Mouse (Mus musculus): ENCODE results near the gene Osbpl5. TPM values are rescaled to one million over a fixed set of nuclear protein-coding genes. Genes with fewer than 3 reads are reported as not detected.

Osbpl5 gene
- 26.4 and 29.0 TPM in 2 replicates for polyA plus RNA-seq (2015; fragmentation: Nextera tagmentation; extraction: Ambion mirVana)

- no peaks in the 10 kb centered on the region for H3K9me3 ChIP-seq (ENCODE audit: control insufficient read depth, low read length)
- 24% methylated on average over 22 of the region's 22 CpGs for WGBS
- peaks cover 6% of the 10 kb centered on the region; the same call in 1 of the 2 replicates for H3K27me3 ChIP-seq (replicated peaks; ENCODE audit: control insufficient read depth, insufficient read depth, low read length)
- 0 out of 2 replicates have a peak, but pooled peaks have one; percentile 10 for ATAC-seq
- peak within 1 kb of the TSS; percentile 62 for H3K9ac ChIP-seq (ENCODE audit: low read depth, low read length)
- H3K36me3 ChIP-seq (ENCODE audit: control insufficient read depth, insufficient read depth, low read length): no peaks in the 10 kb centered on the region
- H3K4me2 ChIP-seq (ENCODE audit: low read depth, low read length): peak within 1 kb of the TSS; percentile 88
- peaks cover 5% of the 10 kb centered on the region for H3K4me1 ChIP-seq (ENCODE audit: control insufficient read depth, insufficient read depth, low read length)
- H3K4me3 ChIP-seq (ENCODE audit: low read length): peak within 1 kb of the TSS; percentile 50
- no peak within 1 kb of the TSS for H3K27ac ChIP-seq (ENCODE audit: low read length)
Observed at GRCm38 (mm10) chr7:143756125-143757026, at the start of gene Osbpl5. Osbpl5 (minus strand) TSS chr7:143756985.

GRCm38 (mm10) chr7:143805199-143805624, 48.4 kb upstream of the Osbpl5 start:
- peaks cover 12% of the 10 kb centered on the region for H3K36me3 ChIP-seq (ENCODE audit: control insufficient read depth, insufficient read depth, low read length)
- no peaks in the 10 kb centered on the region; the same call in 1 of the 2 replicates for H3K4me1 ChIP-seq (ENCODE audit: control insufficient read depth, insufficient read depth, low read length)
- no peak overlapping the region for H3K9ac ChIP-seq (ENCODE audit: low read depth, low read length)
- 49% methylated on average over 5 of the region's 5 CpGs for WGBS
- H3K27ac ChIP-seq (ENCODE audit: low read length): no peak overlapping the region
- no peak overlapping the region for H3K4me3 ChIP-seq (ENCODE audit: low read length)
- no peak overlapping the region for H3K4me2 ChIP-seq (ENCODE audit: low read depth, low read length)
- no peaks in the 10 kb centered on the region for H3K27me3 ChIP-seq (replicated peaks; ENCODE audit: control insufficient read depth, insufficient read depth, low read length)
- peak; percentile 76 for ATAC-seq
- no peaks in the 10 kb centered on the region for H3K9me3 ChIP-seq (ENCODE audit: control insufficient read depth, low read length)

GRCm38 (mm10) chr7:143801195-143802065, 44.6 kb upstream of the Osbpl5 start:
- Histone ChIP-seq H3K27ac (ENCODE audit: low read length) (no peak overlapping the region), H3K9ac (ENCODE audit: low read depth, low read length) (no peak overlapping the region), H3K27me3 (replicated peaks; ENCODE audit: control insufficient read depth, insufficient read depth, low read length) (no peaks in the 10 kb centered on the region), H3K4me3 (ENCODE audit: low read length) (no peak overlapping the region), H3K4me1 (ENCODE audit: control insufficient read depth, insufficient read depth, low read length) (no peaks in the 10 kb centered on the region; the same call in 1 of the 2 replicates), H3K4me2 (ENCODE audit: low read depth, low read length) (no peak overlapping the region), H3K9me3 (ENCODE audit: control insufficient read depth, low read length) (no peaks in the 10 kb centered on the region), H3K36me3 (ENCODE audit: control insufficient read depth, insufficient read depth, low read length) (peaks cover 40% of the 10 kb centered on the region)
- 85% methylated on average over 8 of the region's 8 CpGs for WGBS
- ATAC-seq: no peak

GRCm38 (mm10) chr7:143800770-143801169, 44.0 kb upstream of the Osbpl5 start:
- no peaks in the 10 kb centered on the region for H3K27me3 ChIP-seq (replicated peaks; ENCODE audit: control insufficient read depth, insufficient read depth, low read length)
- WGBS: 82% methylated on average over 1 of the region's 1 CpGs
- no peak; the same call in 1 of the 2 replicates for ATAC-seq
- H3K36me3 ChIP-seq (ENCODE audit: control insufficient read depth, insufficient read depth, low read length): peaks cover 38% of the 10 kb centered on the region
- no peak overlapping the region for H3K27ac ChIP-seq (ENCODE audit: low read length)
- H3K4me2 ChIP-seq (ENCODE audit: low read depth, low read length): no peak overlapping the region
- no peak overlapping the region for H3K9ac ChIP-seq (ENCODE audit: low read depth, low read length)
- H3K4me3 ChIP-seq (ENCODE audit: low read length): no peak overlapping the region
- no peaks in the 10 kb centered on the region; the same call in 1 of the 2 replicates for H3K4me1 ChIP-seq (ENCODE audit: control insufficient read depth, insufficient read depth, low read length)
- H3K9me3 ChIP-seq (ENCODE audit: control insufficient read depth, low read length): no peaks in the 10 kb centered on the region

- H3K36me3 ChIP-seq (ENCODE audit: control insufficient read depth, insufficient read depth, low read length): peaks cover 34% of the 10 kb centered on the region
- H3K4me3 ChIP-seq (ENCODE audit: low read length): no peak overlapping the region
- no peak for ATAC-seq
- no peaks in the 10 kb centered on the region for H3K4me1 ChIP-seq (ENCODE audit: control insufficient read depth, insufficient read depth, low read length)
- 82% methylated on average over 4 of the region's 4 CpGs for WGBS
- no peaks in the 10 kb centered on the region for H3K9me3 ChIP-seq (ENCODE audit: control insufficient read depth, low read length)
- H3K27me3 ChIP-seq (replicated peaks; ENCODE audit: control insufficient read depth, insufficient read depth, low read length): no peaks in the 10 kb centered on the region
- H3K9ac ChIP-seq (ENCODE audit: low read depth, low read length): no peak overlapping the region
- H3K27ac ChIP-seq (ENCODE audit: low read length): no peak overlapping the region
- no peak overlapping the region for H3K4me2 ChIP-seq (ENCODE audit: low read depth, low read length)
Observed at GRCm38 (mm10) chr7:143798783-143799182, 42.0 kb upstream of the Osbpl5 start.

- Histone ChIP-seq H3K4me1 (ENCODE audit: control insufficient read depth, insufficient read depth, low read length) (0 out of 2 replicates have a peak, but pooled peaks cover 6% of the 10 kb centered on the region), H3K9me3 (ENCODE audit: control insufficient read depth, low read length) (no peaks in the 10 kb centered on the region), H3K36me3 (ENCODE audit: control insufficient read depth, insufficient read depth, low read length) (peaks cover 12% of the 10 kb centered on the region), H3K9ac (ENCODE audit: low read depth, low read length) (no peak overlapping the region), H3K27ac (ENCODE audit: low read length) (no peak overlapping the region), H3K27me3 (replicated peaks; ENCODE audit: control insufficient read depth, insufficient read depth, low read length) (no peaks in the 10 kb centered on the region), H3K4me2 (ENCODE audit: low read depth, low read length) (no peak overlapping the region), H3K4me3 (ENCODE audit: low read length) (no peak overlapping the region)
- peak; percentile 87 for ATAC-seq
- WGBS: 59% methylated on average over 4 of the region's 4 CpGs
Observed at GRCm38 (mm10) chr7:143793121-143793520, 36.3 kb upstream of the Osbpl5 start.

- H3K4me1 ChIP-seq (ENCODE audit: control insufficient read depth, insufficient read depth, low read length): 0 out of 2 replicates have a peak, but pooled peaks cover 6% of the 10 kb centered on the region
- H3K4me3 ChIP-seq (ENCODE audit: low read length): no peak overlapping the region
- no peaks in the 10 kb centered on the region for H3K27me3 ChIP-seq (replicated peaks; ENCODE audit: control insufficient read depth, insufficient read depth, low read length)
- H3K27ac ChIP-seq (ENCODE audit: low read length): no peak overlapping the region
- peak; percentile 49; the same call in 1 of the 2 replicates for ATAC-seq
- H3K9me3 ChIP-seq (ENCODE audit: control insufficient read depth, low read length): no peaks in the 10 kb centered on the region
- WGBS: 67% methylated on average over 6 of the region's 6 CpGs
- no peak overlapping the region for H3K9ac ChIP-seq (ENCODE audit: low read depth, low read length)
- peaks cover 6% of the 10 kb centered on the region; the same call in 1 of the 2 replicates for H3K36me3 ChIP-seq (ENCODE audit: control insufficient read depth, insufficient read depth, low read length)
- H3K4me2 ChIP-seq (ENCODE audit: low read depth, low read length): no peak overlapping the region
Observed at GRCm38 (mm10) chr7:143792336-143792985, 35.7 kb upstream of the Osbpl5 start.

GRCm38 (mm10) chr7:143783996-143784829, 27.4 kb upstream of the Osbpl5 start, which contains the start of gene Mrgpre:
Mrgpre (minus strand) TSS chr7:143784500.
- Histone ChIP-seq H3K27ac (ENCODE audit: low read length) (peak within 1 kb of the TSS; percentile 65), H3K36me3 (ENCODE audit: control insufficient read depth, insufficient read depth, low read length) (no peaks in the 10 kb centered on the region), H3K9me3 (ENCODE audit: control insufficient read depth, low read length) (no peaks in the 10 kb centered on the region), H3K9ac (ENCODE audit: low read depth, low read length) (peak within 1 kb of the TSS; percentile 68), H3K4me2 (ENCODE audit: low read depth, low read length) (peak within 1 kb of the TSS; percentile 71), H3K4me1 (ENCODE audit: control insufficient read depth, insufficient read depth, low read length) (peaks cover 14% of the 10 kb centered on the region), H3K4me3 (ENCODE audit: low read length) (peak within 1 kb of the TSS; percentile 49), H3K27me3 (replicated peaks; ENCODE audit: control insufficient read depth, insufficient read depth, low read length) (no peaks in the 10 kb centered on the region)
- 4% methylated on average over 21 of the region's 21 CpGs for WGBS
- peak; percentile 89 for ATAC-seq
